Mouse (Mus musculus) cerebellum, postnatal 36 days (tissue): ENCODE data around the gene Mpc1.
"Not testable (repeated sequence)": the region's sequence is repeated elsewhere in the genome, so short reads cannot be mapped to it uniquely, and the experiment has no call there.

Experiments used
- DNase-seq, 2 experiments: peaks; one replicate each; pipeline ENCODE4 v3.0.0; 2021 to 2022; ENCODE audit warnings: mixed read lengths in 2 of 2

Mpc1 gene

DNA sequence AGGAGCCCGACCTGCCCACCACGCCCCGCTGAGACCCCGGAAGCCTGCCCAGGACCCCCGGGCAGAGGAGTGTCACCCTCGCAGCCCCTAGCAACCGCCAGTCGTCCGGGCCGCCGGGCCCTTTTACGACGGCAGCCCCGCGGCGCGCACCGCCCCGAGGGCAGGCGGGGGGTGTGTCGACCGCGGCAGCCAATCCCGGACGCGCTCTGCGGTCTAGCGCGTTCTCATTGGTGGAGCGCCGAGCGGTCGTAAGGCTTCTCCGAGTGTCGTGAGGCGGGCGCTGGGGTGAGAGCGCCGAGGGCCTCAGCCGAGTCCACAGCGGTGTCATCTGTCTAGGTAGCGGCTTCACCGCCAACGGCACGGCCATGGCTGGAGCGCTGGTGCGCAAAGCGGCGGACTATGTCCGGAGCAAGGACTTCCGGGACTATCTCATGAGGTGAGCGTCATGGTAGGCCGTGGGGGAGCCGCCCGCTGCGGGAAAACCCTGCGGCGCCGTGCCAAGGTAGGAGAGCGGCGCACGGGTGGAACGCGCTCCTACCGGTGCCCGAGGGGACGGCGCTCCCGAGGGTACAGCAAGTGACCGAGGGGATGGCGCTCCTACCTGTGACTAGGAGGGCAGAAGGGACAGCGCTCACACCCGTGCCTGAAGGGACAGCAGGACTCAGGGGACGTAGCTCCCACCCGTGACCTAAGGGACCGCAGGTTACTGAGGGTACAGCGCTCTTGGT, 986 bp downstream of the Mpc1 start:
- peak; percentile 95 to 97 for DNase-seq

DNA sequence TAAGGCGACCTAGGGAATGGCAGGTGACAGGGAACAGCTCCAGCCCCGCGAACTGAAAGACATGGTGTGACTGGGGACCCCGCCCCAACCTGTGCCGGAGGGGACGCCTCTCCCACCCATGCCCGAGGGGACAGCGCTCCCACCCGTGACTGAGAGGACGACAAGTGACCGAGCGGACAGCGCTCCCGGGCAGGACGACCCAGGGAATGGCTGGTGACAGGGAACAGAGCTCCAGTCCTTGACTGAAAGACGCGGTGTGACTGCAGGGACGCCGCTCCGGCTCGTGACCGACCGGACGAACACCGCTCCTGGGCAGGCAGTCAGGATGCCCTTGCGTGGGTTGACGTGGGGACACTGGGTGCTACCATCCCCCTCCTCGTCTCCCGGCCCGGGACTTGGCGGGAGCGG, 1.6 kb downstream of the Mpc1 start:
- DNase-seq: peak in 1 of 2 experiments; percentile 60

DNA sequence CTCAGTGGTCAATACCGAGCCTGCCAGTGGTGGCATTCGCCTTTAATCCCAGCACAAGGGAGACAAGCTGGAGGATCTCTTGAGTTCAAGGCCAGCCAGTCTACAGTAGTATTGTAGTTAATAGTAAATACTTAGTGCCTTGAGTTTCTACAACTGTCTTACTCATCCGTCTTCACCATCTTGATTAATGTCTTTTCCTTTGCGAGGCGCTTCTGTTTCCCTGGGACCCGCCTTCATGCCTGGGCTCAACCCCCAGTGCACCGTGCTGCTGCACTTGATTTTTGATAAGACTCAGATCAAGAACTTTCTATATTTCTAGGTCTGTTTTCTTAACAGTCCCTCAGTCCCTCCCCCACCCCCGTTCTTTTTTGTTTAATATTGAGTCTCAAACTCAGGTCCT, 2.4 kb downstream of the Mpc1 start:
- no peak for DNase-seq

DNA sequence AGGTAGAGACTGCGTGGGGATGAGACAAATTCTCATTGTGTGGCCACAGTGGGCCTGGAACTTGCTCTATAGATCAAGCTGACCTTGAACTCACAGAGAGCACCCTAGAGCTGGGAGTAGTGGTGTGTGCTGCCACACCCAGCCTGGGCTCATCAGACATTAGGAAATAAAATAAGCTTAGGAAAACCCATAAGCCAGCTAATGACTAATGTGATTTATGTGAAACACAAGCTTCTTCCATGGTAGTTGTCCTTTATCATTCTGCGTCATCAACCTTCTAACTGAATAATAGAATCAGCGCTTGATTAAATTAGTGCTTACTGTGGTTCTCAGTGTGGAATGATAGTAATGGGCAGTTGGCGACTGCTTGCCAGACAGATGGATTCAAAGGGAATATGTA, 4.3 kb downstream of the Mpc1 start:
- DNase-seq: no peak

DNA sequence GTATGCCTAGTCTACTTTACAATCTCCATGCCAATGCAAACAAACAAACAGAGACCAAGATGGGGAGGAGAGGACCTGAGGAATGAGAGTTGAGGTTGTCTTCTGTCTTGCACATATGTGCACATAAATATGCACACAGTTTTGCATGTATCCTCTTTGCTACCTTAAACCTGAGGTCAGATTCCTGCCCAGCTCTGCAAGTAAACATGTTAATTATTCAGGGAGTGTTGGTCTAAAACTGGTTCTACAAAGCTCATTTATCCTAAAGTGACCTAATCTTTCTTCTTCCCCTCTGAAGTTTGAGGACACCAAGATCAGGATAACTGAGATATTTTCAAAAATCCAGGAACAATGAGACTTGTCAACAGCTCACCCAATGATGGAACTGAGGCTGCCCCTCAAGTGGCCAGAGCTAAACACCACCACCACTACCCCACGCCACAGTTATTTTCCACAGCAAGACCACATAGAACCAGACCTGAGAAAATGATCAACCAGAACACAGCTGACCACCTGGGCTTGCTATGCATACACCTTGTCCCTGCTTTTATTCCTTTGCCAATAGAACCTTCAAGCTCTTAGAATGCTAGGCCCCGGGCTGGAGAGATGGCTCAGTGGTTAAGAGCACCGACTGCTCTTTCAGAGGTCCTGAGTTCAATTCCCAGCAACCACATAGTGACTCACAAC, 7.4 kb downstream of the Mpc1 start:
- DNase-seq: no peak

DNA sequence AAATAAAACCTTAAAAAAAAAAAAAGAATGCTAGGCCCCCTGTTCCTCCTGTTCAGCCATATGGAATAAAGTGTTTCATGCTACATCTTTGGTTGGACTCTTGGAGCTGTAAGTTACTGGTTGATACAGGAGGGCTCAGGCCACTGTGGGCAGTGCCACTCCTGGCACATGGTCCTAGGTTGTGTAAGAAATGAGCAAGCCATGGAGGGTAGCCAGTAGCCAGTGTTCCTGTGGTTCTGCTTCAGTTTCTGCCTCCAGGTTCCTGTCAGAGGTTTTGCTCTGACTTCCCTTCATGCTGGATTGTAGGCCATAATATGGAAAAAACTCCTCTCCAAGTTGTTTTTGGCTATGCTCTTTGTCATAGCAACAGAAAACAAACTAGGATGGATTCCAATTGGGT, 8.0 kb downstream of the Mpc1 start:
- no peak for DNase-seq

DNA sequence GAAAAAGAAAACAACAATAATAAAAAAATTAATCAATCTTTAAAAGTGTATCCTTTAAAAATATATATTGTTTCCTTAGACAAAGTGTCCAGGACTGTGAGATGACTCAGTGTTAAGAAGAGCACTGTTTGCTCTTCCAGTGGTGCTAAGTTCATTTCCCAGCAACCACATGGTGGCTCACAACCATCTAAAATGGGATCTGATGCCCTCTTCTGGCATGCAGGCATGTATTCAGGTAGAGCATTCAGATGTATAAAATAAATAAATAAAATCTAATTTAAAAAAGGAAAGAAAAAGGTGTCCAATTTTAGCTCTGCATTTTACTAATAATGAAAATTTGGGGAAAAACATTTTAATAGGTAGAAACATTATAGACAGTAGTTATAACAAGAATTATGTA, 13.1 kb downstream of the Mpc1 start:
- DNase-seq: no peak

DNA sequence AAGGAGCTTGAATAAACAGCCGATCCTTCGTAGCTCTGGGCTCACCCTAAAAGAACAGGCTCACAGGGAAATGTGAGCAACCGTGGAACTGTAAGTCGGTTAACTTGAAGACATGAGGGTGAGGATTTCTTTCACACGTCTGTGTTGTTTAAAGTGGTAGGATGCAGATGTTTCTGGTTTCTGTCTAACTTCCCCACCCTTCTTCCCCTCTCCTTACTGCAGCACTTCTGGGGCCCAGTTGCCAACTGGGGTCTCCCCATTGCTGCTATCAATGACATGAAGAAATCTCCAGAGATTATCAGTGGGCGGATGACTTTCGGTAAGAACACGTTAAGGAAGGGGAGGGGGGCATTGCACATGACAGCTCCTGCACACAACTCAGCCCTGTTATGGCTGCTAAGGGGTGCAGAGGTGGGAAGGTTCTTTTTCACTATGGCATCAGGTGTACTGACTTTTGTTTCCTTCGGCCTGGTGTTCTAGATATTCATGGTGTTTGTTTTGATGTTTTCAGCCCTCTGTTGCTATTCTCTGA, 13.7 kb downstream of the Mpc1 start:
- no peak for DNase-seq

DNA sequence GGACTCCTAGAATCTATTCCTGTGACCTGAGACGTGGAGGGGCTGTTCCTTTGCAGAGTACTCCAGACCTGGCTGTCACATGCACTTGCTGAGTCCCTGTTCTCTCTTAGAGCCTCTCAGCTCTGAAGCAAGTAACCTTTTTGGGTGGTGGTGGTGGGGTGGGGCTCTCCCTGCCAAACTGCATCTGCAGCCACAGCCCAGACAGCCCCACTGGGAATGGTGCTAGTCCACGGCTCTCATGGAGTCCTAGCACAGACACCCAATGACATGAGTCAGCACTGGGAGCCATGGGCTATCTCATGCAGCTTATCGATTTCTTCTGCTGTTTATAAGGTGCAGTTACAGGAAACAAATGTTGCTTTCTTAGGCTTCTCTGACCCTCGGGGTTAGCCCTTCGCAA, 15.0 kb downstream of the Mpc1 start:
- DNase-seq: no peak

DNA sequence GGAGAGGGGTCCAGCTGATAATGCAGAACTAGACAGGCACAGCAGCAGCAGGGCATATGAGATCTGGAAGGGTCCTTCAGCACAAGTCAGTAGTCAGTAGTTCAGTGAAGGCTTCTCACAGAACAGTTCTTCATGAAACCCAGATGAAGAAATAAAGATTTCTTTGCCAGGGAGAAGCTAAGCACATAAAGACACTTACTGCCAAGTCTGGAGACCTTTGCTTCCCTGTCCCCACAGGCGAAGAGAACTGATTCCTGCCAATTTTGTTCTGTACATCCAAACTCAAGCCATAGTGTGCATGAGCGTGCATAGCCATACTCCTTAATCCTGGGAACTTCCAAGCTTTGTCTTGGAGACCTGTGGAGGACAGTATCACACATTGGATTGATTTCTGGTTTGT, 15.6 kb downstream of the Mpc1 start:
- no peak for DNase-seq

DNA sequence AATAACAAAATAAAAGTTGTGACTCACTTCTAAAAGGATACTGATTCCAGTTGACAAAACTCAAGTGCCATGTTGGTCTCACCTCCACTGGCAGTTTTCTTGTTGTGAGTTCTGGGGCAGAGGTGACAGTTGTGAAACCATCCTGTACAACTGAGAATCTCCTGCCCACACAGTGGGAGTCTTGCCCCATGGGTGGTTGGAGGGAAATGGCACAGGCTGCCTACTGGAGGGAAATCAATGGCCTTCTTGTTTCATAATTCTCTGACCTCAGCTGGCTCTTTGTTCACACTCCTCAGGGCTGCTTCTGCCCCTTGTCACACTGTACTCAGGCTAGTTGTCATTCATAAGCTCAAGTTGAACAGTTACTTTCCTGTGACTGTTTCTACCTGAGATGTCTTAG, 16.8 kb downstream of the Mpc1 start:
- DNase-seq: no peak

DNA sequence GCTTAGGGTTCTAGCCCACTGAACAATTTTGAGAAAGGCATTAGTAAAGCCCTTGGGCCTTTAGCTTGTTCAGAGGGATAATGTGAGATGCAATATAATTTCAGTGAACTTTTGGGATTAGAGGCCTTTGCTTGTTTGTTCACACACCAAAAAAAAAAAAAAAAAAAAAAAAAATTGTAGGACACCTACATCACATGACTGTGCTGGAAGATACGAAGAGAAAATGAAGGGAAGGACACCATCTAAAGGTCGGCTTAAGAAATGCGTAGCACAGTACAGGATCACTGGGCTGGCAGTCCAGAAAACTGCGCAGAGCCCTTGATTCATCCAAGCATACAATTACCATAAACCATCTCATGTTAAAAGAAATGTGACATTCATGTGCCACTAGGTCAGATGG, 18.8 kb downstream of the Mpc1 start:
- DNase-seq: no peak

DNA sequence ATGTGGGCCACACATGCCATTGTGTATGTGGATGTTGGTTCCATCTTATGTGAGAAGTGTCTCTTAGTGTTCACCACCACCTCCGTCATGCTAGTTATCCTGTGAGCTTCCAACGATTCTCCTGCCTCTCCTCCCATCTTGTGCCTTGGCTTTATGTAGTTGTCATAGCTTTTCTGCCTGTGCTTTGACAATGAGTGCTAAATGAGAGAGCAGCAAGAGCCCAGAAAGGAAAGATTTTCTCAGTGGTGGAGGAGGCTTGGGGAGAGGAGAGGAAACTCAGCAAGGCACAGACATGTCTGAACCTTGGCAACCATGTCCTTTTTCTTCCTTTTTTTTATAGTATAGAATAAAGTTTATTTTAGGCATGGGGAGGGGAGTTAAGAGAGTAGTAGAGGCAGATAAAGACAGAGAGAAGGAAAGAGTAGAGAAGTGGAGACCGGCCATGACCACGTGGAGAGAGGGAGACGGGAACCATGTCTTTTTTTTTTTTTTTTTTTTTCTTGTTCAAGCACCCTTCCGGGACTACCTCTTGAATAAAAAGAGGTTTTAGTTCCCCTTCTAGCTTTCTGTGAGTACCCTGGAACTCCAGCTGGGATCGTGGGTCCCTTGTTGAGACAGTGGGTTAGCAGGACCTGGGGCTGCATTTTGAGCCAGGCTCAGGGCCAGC, 20.2 kb downstream of the Mpc1 start:
- no peak for DNase-seq

DNA sequence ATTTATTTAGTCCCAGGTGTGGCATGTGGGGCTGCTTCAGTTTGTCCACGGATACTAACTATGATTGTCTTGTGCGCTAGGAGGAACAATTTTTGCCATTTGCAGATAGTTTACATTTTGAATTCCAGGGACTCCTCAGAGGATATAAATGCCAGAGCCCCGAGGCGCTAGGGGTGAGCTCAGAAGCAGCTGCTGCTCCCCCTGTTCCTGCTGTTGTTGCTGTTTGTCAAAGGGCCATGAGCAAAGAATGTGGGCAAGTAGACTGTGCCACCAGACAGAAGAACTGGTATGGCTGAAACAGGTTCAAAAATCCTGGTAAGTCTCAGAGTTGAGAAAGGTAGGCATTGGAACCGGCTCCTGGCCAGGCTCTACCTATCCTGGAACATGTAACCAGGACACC, 21.0 kb downstream of the Mpc1 start:
- DNase-seq: no peak

DNA sequence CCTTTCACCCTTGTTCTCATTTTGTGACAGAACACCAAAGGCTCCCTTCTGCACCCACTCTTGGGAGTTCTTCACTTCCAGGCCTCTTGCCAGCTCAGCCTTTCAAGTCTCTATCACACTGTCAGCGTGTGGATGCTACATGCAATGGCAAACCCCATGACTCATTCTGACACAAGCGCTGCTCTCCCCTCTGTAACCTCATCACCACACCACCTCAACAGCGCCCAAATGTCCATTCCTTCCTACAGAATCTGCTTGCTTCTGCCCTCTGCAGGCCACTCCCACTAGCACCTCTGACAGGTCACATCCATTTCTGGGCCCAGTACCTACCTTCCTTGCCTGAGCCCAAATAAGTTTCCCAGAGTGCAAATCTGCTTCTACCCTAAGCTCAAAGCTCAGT, 23.1 kb downstream of the Mpc1 start:
- no peak for DNase-seq

DNA sequence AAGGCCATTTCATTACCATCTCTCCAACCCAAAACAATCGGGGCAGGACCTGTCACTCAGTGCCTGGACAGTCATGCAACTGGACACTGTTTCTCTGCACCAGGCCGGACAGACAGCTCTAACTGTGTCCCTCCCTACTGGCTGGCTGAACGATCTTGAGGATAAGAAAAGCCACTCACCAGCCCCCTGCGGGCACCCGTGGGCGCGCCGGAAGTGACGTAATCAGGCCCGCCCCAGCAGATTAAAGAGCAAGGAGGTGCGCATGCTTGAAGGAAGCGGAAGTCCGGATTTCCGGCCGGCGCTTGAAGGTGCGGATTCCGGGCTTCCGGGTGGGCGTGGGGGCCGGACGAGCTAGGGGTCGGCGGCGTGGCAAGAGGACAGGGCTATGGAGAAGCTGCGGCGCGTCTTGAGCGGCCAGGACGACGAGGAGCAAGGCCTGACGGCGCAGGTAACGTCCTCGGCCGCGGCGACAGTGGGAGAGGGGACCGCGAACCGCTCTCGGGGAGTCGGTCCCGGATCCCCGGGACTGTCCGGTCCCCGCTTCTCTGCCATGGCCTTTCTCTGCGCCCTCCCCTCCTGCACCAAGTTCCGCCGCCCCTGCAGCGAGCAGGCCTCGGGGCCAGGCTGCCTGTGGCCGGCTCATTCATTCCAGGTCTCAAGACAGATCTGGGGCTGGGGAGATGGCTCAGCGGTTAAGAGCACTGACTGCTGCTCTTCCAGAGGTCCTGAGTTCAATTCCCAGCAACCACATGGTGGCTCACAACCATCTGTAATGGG, 28.3 kb downstream of the Mpc1 start, which contains the start of gene Sft2d1:
TSS of gene Sft2d1 (plus strand) at position 265 of the 777 bp plus-strand sequence.
- DNase-seq: peak; percentile 98

DNA sequence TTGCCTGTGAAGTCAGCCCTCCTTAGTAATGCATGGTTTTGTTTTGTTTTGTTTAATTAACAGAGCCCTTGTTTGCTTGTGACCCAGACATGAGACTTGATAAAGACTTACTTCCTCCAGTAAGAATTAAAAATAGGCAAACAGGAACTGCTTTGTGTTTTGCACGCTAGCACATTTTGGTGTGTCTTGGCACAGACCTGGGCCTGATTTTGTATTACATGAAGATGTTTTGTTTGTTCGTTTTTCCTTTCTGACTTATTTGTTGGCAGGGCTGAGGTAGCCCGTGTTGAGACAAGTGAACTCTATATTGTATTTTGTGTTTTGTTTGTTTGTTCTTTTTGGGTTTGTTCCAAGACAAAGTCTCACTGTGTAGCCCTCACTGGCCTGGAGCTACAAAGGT, 29.0 kb downstream of the Mpc1 start:
- DNase-seq: no peak

DNA sequence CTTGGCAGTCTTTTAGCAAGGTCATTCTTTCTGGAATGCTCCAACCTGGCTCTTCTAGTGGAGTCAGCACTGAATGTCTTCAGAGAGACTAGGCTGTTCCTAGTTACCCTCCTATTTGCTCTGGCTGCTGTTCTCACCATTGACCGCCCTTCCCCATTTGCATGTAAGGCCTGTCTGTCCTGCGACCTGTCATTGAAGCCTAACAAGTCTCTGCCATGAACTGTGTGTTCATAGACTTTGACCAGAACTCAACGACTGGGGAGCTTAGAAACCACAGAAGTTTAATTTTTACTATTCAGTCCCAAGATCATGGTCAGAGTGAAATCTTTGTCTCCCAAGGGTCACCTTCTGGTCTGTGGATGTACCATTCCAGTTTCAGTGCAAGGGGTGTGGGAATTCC, 31.3 kb downstream of the Mpc1 start:
- DNase-seq: no peak

DNA sequence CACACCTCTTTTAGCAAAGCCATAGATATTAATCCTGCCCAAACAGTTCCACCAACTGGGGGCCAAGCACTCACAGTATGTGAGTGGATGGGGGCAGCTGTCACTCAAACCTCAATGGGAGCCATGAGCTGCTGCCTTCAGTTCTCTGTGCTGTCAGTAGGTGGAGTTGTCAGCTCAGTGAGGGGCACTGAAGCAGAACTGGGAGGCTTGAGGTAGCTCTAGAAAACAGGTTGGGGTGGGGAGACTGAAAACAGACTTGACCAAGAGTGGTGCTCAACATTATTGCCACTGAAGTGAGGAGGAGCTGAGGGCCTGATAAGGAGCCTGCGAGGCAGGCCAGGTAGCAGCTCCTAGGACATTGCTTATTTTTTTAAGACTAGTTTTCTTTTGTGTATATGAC, 33.5 kb downstream of the Mpc1 start:
- no peak for DNase-seq

DNA sequence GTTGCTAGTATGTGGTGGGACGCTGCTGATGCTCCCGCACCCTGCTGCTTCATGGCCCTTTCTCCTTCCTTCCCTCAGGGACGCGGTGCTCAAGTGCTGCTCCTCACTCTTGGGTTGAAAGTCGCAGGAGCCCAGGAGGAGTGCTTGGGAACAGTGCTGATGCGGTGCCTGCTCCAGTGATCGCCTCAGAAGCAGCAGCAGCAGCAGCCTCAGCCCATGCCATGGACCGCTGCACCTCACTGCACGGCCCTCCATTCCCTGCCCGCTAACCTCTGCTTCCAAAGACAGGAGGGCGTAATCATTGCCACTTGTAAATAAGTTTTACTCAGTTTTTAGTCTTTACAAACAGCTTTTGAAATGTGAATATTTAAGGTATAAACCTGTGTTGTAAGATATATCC, 44.2 kb downstream of the Mpc1 start:
- not testable (repeated sequence) for DNase-seq

DNA sequence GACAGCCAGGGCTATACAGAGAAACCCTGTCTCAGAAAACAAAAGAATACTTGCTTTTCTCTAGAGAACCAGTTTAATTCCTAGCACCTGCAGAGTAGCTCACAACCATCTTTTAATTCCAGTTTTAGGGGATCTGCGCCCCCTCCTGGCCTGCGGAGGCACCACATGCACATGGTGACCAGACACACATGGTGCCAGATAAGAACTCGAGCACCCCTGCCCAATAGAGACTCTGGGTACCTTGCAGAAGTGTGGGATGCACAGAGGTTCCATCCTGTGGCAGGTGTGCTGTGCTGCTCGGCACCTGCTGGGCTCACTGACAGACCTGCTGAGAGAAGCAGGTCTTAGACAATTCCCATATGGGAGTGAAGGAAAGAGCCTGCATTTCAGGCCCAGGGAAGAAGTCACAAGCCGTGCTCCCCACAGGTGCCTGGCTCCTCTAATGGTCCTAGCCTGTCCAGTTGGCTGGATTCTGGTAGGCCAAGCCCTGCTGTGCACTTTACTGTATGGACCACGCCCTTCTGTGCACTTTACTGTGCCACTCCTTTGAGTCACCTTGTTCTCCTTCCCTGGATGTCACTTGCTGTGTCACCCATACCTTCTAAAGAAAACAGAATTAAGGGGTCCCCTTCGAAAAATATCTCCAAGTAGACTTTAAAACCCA, 45.9 kb downstream of the Mpc1 start:
- DNase-seq: no peak

DNA sequence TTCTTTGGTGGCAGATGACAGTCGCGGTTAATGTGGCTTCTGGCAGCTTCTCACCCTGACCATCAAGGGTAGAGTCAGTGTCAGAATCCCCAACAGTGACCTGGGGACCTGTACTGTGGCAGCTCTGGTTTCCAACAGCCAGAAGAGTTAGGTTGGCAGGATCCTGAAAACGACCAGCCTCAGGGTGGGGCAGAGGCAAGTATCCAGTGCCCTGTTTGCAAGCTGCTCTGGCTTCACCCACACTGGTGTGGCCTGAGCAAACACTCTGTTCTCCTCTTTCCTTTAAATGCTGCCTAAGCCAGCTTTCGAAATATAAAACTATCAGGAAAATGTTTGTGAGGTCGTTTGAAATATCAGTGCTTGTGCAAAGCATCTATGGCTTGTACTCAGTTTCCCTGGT, 47.9 kb downstream of the Mpc1 start:
- no peak for DNase-seq

DNA sequence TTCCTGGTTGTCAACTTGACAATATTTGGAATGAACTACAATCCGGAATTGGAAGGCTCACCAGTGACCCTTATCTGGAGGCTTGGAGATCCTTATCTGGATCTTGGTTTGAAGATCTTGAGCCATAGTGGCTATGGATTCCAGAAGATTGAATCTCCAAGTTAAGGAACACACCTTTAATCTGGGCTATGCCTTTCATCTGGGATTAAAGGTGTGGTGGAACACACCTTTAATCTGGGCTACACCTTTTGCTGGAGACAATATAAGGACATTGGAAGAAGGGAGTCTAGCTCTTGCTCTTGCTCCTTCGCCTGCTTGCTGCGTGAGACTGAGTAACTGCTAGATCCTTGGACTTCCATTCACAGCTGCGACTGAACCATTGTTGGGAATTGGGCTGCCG, 54.5 kb downstream of the Mpc1 start, which contains the start of gene Prr18:
TSS of gene Prr18 (plus strand) at position 301 of the 400 bp plus-strand sequence.
- DNase-seq: not testable (repeated sequence)
